Mouse (Mus musculus) liver, embryonic 12.5 days (tissue): ENCODE measurements around the gene Piezo1. TPM values are rescaled to one million over a fixed set of nuclear protein-coding genes. Genes with fewer than 3 reads are reported as not detected.

ENCODE experiments used
- ATAC-seq: fragments of 200-750 bp; cut with Nextera tagmentation; 2 replicates; pipeline ENCODE4 v1.8.0; 2017; ENCODE audit warnings: moderate number of reproducible peaks, mild to moderate bottlenecking, moderate library complexity
- H3K27ac ChIP-seq: fragments of 300-500 bp; sonication (generic); 2 replicates; pipeline ENCODE4 v1.5.1; 2016; ENCODE audit warnings: mild to moderate bottlenecking
- H3K27me3 ChIP-seq: fragments of 300-500 bp; sonication (generic); replicated peaks from 2 replicates; pipeline ENCODE4 v1.6.1; 2016; ENCODE audit warnings: mild to moderate bottlenecking, moderate library complexity
- H3K36me3 ChIP-seq: fragments of 300-500 bp; sonication (generic); 2 replicates; pipeline ENCODE4 v1.6.1; 2016; ENCODE audit warnings: mild to moderate bottlenecking, moderate library complexity
- H3K4me1 ChIP-seq: fragments of 300-500 bp; sonication (generic); 2 replicates; pipeline ENCODE4 v1.6.1; 2016
- H3K4me2 ChIP-seq: fragments of 300-500 bp; sonication (generic); 2 replicates; pipeline ENCODE4 v1.6.1; 2016; ENCODE audit warnings: mild to moderate bottlenecking, moderate library complexity
- H3K4me3 ChIP-seq: fragments of 300-500 bp; sonication (generic); 2 replicates; pipeline ENCODE4 v1.5.1; 2016; ENCODE audit warnings: mild to moderate bottlenecking, moderate library complexity
- H3K9ac ChIP-seq: fragments of 300-500 bp; sonication (generic); 2 replicates; pipeline ENCODE4 v1.6.1; 2016; ENCODE audit warnings: mild to moderate bottlenecking, moderate library complexity
- H3K9me3 ChIP-seq: fragments of 300-500 bp; sonication (generic); replicated peaks from 2 replicates; pipeline ENCODE4 v1.6.1; 2016; ENCODE audit warnings: mild to moderate bottlenecking, moderate library complexity
- WGBS: fragments of 180-500 bp; shearing (Covaris S2); methylation state at CpG from one replicate; pipeline ENCODE4 v1.1.7; 2016; ENCODE audit not compliant: insufficient replicate concordance; 5-methylcytosine and 5-hydroxymethylcytosine counted together
- polyA plus RNA-seq: library from polyadenylated mRNA; unstranded; fragments of >200 nt; fragmentation: Nextera tagmentation; extraction: Ambion mirVana; gene quantifications from 2 replicates; pipeline ENCODE4 v1.2.1, GENCODE M21; 2016

Piezo1 gene
- polyA plus RNA-seq, 1 experiment from 2014 or later = 21.7 TPM

- Histone ChIP-seq H3K9ac (0 out of 2 replicates have a peak overlapping the region, but pooled peaks have one; percentile 98), H3K27me3 (no peaks in the 10 kb centered on the region), H3K27ac (peak overlapping the region; percentile 93), H3K4me2 (peak overlapping the region; percentile 96), H3K4me1 (peaks cover 81% of the 10 kb centered on the region), H3K36me3 (peaks cover 62% of the 10 kb centered on the region), H3K9me3 (no peaks in the 10 kb centered on the region), H3K4me3 (peak overlapping the region; percentile 98)
- no peak for ATAC-seq
- WGBS = 93% methylated on average over 16 of the region's 16 CpGs
Observed at GRCm38 (mm10) chr8:122569996-122570395, 18.9 kb upstream of the Piezo1 start.

DNA sequence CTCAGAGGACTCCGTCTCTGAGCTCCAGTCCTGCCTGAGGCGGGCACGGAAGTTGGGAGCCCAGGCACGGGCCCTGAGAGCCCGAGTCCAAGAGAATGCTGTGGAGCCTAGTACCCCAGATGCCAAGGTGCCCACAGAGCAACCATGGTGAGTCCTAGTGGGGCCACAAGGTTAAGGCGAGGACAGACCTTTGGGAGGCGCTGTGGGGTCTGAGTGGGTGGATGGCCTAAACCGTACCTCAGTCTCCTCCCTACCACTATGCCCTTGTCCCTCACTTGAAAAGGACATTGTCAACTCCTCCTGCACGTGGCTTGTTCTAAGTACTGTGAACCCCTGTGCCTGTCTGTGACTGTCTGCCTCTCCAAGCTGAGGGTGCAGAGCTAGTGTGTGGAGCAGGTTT, 18.2 kb upstream of the Piezo1 start:
- Histone ChIP-seq H3K4me3 (peak overlapping the region; percentile 98), H3K4me2 (peak overlapping the region; percentile 96), H3K9ac (peak overlapping the region; percentile 98), H3K27me3 (no peaks in the 10 kb centered on the region), H3K36me3 (peaks cover 55% of the 10 kb centered on the region), H3K4me1 (peaks cover 74% of the 10 kb centered on the region), H3K27ac (peak overlapping the region; percentile 93), H3K9me3 (no peaks in the 10 kb centered on the region)
- WGBS = 54% methylated on average over 9 of the region's 9 CpGs
- no peak for ATAC-seq

GRCm38 (mm10) chr8:122568881-122569309, 17.8 kb upstream of the Piezo1 start:
- H3K27me3 ChIP-seq = no peaks in the 10 kb centered on the region
- peaks cover 51% of the 10 kb centered on the region for H3K36me3 ChIP-seq
- H3K4me3 ChIP-seq = peak overlapping the region; percentile 98
- H3K9me3 ChIP-seq = no peaks in the 10 kb centered on the region
- WGBS = 17% methylated on average over 10 of the region's 10 CpGs
- H3K4me1 ChIP-seq = peaks cover 70% of the 10 kb centered on the region
- no peak for ATAC-seq
- peak overlapping the region; percentile 93 for H3K27ac ChIP-seq
- peak overlapping the region; percentile 96 for H3K4me2 ChIP-seq
- peak overlapping the region; percentile 98 for H3K9ac ChIP-seq

GRCm38 (mm10) chr8:122568109-122568504, 17.0 kb upstream of the Piezo1 start:
- ATAC-seq = peak; percentile 53
- Histone ChIP-seq H3K9ac (peak overlapping the region; percentile 98), H3K4me1 (peaks cover 62% of the 10 kb centered on the region), H3K4me3 (peak overlapping the region; percentile 98), H3K27ac (peak overlapping the region; percentile 93), H3K27me3 (no peaks in the 10 kb centered on the region), H3K9me3 (no peaks in the 10 kb centered on the region), H3K36me3 (peaks cover 43% of the 10 kb centered on the region), H3K4me2 (peak overlapping the region; percentile 96)
- WGBS = 0% methylated on average over 34 of the region's 34 CpGs

DNA sequence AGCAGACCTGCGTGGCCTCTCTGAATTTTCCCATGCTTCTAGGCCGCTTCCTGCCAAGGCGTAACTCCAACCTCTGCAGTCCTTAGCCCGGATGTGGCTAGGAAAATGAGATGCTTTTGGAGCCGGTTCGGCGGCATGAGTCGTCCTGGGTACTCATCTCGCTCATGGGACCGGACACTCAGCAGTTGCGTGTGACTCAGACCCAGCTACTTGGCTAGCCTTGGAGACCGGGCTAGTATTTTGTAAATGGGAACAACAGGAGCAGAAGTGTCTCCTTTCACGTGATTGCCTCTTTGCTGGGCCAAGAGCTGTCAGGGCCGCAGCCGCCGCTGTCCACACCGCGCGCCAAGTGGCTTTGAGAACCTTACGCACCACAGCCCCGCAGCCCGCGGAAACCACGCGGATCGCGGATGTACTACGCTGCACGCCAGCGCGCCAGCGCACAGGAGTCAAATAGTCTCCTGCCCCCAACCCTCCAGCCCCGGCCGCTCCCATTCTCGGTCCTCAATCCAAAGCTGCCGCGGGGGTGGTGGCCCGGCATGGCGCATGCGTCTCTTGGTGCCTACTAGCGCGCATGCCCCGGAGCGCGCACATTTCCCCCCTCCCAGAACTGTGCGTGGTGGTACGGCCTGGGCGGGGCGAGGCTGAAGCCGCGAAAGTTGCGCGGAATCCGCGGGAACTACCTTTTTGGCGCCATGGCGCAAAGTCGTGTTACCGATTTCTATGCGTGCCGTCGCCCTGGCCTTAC, 16.4 kb upstream of the Piezo1 start, which contains the start of gene Cdt1:
Gene Cdt1, plus strand, starts transcription at position 655 of the 748 bp plus-strand sequence.
- Histone ChIP-seq H3K4me1 (peaks cover 56% of the 10 kb centered on the region), H3K36me3 (peaks cover 37% of the 10 kb centered on the region), H3K9ac (peak within 1 kb of the TSS; percentile 98), H3K9me3 (no peaks in the 10 kb centered on the region), H3K4me2 (peak within 1 kb of the TSS; percentile 96), H3K4me3 (peak within 1 kb of the TSS; percentile 98), H3K27me3 (no peaks in the 10 kb centered on the region), H3K27ac (peak within 1 kb of the TSS; percentile 93)
- WGBS = under 1% methylated on average over 62 of the region's 62 CpGs
- ATAC-seq = peak; percentile 94

DNA sequence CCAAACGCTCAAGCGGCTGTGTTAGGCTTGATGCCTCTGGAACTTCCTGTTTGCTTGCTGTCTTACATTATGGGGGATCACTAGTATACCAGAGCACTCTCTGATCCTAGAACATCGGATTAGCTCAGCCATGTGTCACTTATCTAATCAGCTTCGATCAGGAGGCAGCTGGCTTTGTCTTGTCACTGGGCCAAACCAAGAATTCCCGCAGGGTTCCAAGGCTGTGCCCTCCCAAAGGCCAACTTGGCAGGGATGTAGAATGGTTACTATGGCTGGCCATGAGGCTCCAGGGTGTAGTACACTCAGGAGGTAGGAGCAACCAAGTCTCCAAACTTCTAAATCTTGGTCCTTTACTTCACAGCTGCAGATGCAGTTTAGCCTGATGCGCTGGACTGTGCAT, 15.6 kb upstream of the Piezo1 start:
- no peak for ATAC-seq
- Histone ChIP-seq H3K36me3 (peaks cover 30% of the 10 kb centered on the region), H3K9me3 (no peaks in the 10 kb centered on the region), H3K9ac (peak overlapping the region; percentile 98), H3K4me2 (peak overlapping the region; percentile 96), H3K27me3 (no peaks in the 10 kb centered on the region), H3K4me1 (peaks cover 48% of the 10 kb centered on the region), H3K4me3 (peak overlapping the region; percentile 98), H3K27ac (peak overlapping the region; percentile 93)
- WGBS = 17% methylated on average over 6 of the region's 6 CpGs

GRCm38 (mm10) chr8:122564363-122565352, 13.5 kb upstream of the Piezo1 start:
- WGBS = 63% methylated on average over 25 of the region's 25 CpGs
- Histone ChIP-seq H3K27me3 (no peaks in the 10 kb centered on the region), H3K36me3 (peaks cover 9% of the 10 kb centered on the region), H3K4me1 (peaks cover 27% of the 10 kb centered on the region), H3K9ac (no peak overlapping the region), H3K27ac (0 out of 2 replicates have a peak overlapping the region, but pooled peaks have one; percentile 16), H3K9me3 (no peaks in the 10 kb centered on the region), H3K4me3 (no peak overlapping the region), H3K4me2 (no peak overlapping the region)
- no peak for ATAC-seq

GRCm38 (mm10) chr8:122561199-122561598, 10.1 kb upstream of the Piezo1 start:
- 43% methylated on average over 5 of the region's 5 CpGs for WGBS
- Histone ChIP-seq H3K4me3 (no peak overlapping the region), H3K27ac (no peak overlapping the region)

GRCm38 (mm10) chr8:122558671-122559349, 7.7 kb upstream of the Piezo1 start:
- Histone ChIP-seq H3K9me3 (no peaks in the 10 kb centered on the region), H3K4me3 (no peak overlapping the region), H3K9ac (no peak overlapping the region), H3K27ac (peak overlapping the region; percentile 45; the same call in 1 of the 2 replicates), H3K4me2 (no peak overlapping the region), H3K27me3 (no peaks in the 10 kb centered on the region), H3K4me1 (peaks cover 56% of the 10 kb centered on the region), H3K36me3 (no peaks in the 10 kb centered on the region)
- 25% methylated on average over 12 of the region's 12 CpGs for whole genome bisulfite sequencing
- ATAC-seq = no peak

More at GRCm38 (mm10) chr8:122561199-122561598, 10.1 kb upstream of the Piezo1 start:
- no peak overlapping the region for H3K9ac ChIP-seq
- peaks cover 38% of the 10 kb centered on the region for H3K4me1 ChIP-seq
- no peak for ATAC-seq
- H3K27me3 ChIP-seq = no peaks in the 10 kb centered on the region
- no peak overlapping the region for H3K4me2 ChIP-seq
- H3K36me3 ChIP-seq = no peaks in the 10 kb centered on the region
- H3K9me3 ChIP-seq = no peaks in the 10 kb centered on the region

DNA sequence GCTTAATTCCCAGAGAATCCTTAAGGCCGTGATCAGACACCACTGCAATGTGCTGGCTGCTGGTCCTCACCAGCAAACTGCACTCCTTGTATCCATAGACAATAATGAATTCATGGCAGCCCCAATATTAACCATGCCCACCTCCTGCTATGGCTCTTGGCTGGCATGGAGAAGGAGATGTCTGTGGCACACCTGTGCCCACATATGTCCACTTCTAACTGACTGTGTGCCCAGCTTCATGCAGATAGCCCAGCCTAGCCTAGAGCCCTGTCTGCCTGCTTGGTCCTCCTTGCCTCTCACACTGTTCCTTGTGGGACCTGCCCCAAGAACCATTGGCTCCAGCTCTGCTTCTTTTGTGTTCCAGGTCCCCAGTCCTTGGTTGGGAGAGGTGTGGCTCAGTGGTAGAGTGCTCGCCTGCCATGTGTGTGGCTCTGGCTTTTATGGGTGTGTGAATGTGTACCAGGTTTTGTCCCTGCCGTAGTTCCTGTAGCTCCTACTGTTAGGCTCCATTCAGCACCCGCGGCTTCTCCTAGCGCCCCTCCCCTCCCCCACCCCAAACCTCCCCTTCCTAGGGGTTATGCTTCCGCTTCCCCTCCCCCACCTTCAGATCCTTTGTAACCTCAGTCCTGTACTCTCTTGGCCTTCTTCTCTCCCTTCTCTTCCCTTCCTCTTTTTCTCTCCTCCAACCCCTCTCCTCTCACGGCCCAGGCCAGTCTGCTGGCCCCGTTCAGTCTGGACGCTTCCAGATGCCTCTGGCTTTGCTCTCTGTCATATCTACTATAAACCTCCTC, 6.3 kb upstream of the Piezo1 start:
- no peaks in the 10 kb centered on the region for H3K36me3 ChIP-seq
- peak overlapping the region; percentile 67 for H3K27ac ChIP-seq
- H3K4me1 ChIP-seq = peaks cover 62% of the 10 kb centered on the region
- peak overlapping the region; percentile 64 for H3K4me2 ChIP-seq
- no peaks in the 10 kb centered on the region for H3K9me3 ChIP-seq
- peak overlapping the region; percentile 41 for H3K4me3 ChIP-seq
- ATAC-seq = no peak; the same call in 1 of the 2 replicates
- H3K27me3 ChIP-seq = no peaks in the 10 kb centered on the region
- 14% methylated on average over 10 of the region's 10 CpGs for WGBS
- peak overlapping the region; percentile 68 for H3K9ac ChIP-seq
